Mouse (Mus musculus): ENCODE measurements at regions not wholly inside any gene's neighbourhood (a gene's known extent, or its start where the extent isn't known, plus 50 kb on each side); places are given as distances from the start of the nearest gene placed in this dataset.

- no peaks in the 10 kb centered on the region for H3K4me1 ChIP-seq (ENCODE audit: control insufficient read depth, insufficient read depth, low read length)
- TF ChIP-seq POLR2A (IDR thresholded peaks at IDR 0.05; ENCODE audit: extremely low read depth, insufficient read depth, low read length) (no peak), CTCF (IDR thresholded peaks at IDR 0.05; ENCODE audit: extremely low read depth, insufficient read depth, low read length) (no peak)
Observed at GRCm38 (mm10) chr16:29706996-29707395, 127.9 kb downstream of the Opa1 start.

GRCm38 (mm10) chr16:29707656-29708055 is 128.5 kb downstream of the Opa1 start:
- TF ChIP-seq POLR2A (IDR thresholded peaks at IDR 0.05; ENCODE audit: extremely low read depth, insufficient read depth, low read length) (no peak), CTCF (IDR thresholded peaks at IDR 0.05; ENCODE audit: extremely low read depth, insufficient read depth, low read length) (no peak)
- Histone ChIP-seq H3K4me1 (ENCODE audit: control insufficient read depth, insufficient read depth, low read length) (no peaks in the 10 kb centered on the region), H3K27ac (ENCODE audit: insufficient read depth, low read length) (no peak overlapping the region), H3K4me3 (ENCODE audit: insufficient read depth, low read length) (no peak overlapping the region)

More at GRCm38 (mm10) chr16:29706996-29707395, 127.9 kb downstream of the Opa1 start:
- no peak overlapping the region for H3K27ac ChIP-seq (ENCODE audit: insufficient read depth, low read length)
- H3K4me3 ChIP-seq (ENCODE audit: insufficient read depth, low read length), result no peak overlapping the region

- Histone ChIP-seq H3K4me1 (ENCODE audit: control insufficient read depth, insufficient read depth, low read length) (no peaks in the 10 kb centered on the region), H3K27ac (ENCODE audit: insufficient read depth, low read length) (no peak overlapping the region), H3K4me3 (ENCODE audit: insufficient read depth, low read length) (no peak overlapping the region)
- TF ChIP-seq CTCF (IDR thresholded peaks at IDR 0.05; ENCODE audit: extremely low read depth, insufficient read depth, low read length) (no peak), POLR2A (IDR thresholded peaks at IDR 0.05; ENCODE audit: extremely low read depth, insufficient read depth, low read length) (no peak)
Observed at GRCm38 (mm10) chr16:29709072-29709471, 129.9 kb downstream of the Opa1 start.

GRCm38 (mm10) chr16:29711386-29711785 is 132.3 kb downstream of the Opa1 start:
- no peak overlapping the region for H3K27ac ChIP-seq (ENCODE audit: insufficient read depth, low read length)
- TF ChIP-seq POLR2A (IDR thresholded peaks at IDR 0.05; ENCODE audit: extremely low read depth, insufficient read depth, low read length) (no peak), CTCF (IDR thresholded peaks at IDR 0.05; ENCODE audit: extremely low read depth, insufficient read depth, low read length) (no peak)

GRCm38 (mm10) chr16:29711912-29712681 is 133.0 kb downstream of the Opa1 start:
- Histone ChIP-seq H3K27ac (ENCODE audit: insufficient read depth, low read length) (no peak overlapping the region), H3K4me1 (ENCODE audit: control insufficient read depth, insufficient read depth, low read length) (no peaks in the 10 kb centered on the region), H3K4me3 (ENCODE audit: insufficient read depth, low read length) (no peak overlapping the region)
- TF ChIP-seq CTCF (IDR thresholded peaks at IDR 0.05; ENCODE audit: extremely low read depth, insufficient read depth, low read length), result no peak

More at GRCm38 (mm10) chr16:29711386-29711785, 132.3 kb downstream of the Opa1 start:
- H3K4me1 ChIP-seq (ENCODE audit: control insufficient read depth, insufficient read depth, low read length), result no peaks in the 10 kb centered on the region
- no peak overlapping the region for H3K4me3 ChIP-seq (ENCODE audit: insufficient read depth, low read length)

GRCm38 (mm10) chr16:29714612-29715127 is 135.5 kb downstream of the Opa1 start:
- TF ChIP-seq CTCF (IDR thresholded peaks at IDR 0.05; ENCODE audit: extremely low read depth, insufficient read depth, low read length) (no peak), POLR2A (IDR thresholded peaks at IDR 0.05; ENCODE audit: extremely low read depth, insufficient read depth, low read length) (no peak)
- H3K27ac ChIP-seq (ENCODE audit: insufficient read depth, low read length), result no peak overlapping the region
- H3K4me1 ChIP-seq (ENCODE audit: control insufficient read depth, insufficient read depth, low read length), result no peaks in the 10 kb centered on the region
- H3K4me3 ChIP-seq (ENCODE audit: insufficient read depth, low read length), result no peak overlapping the region

GRCm38 (mm10) chr16:29718965-29719364 is 139.8 kb downstream of the Opa1 start:
- TF ChIP-seq POLR2A (IDR thresholded peaks at IDR 0.05; ENCODE audit: extremely low read depth, insufficient read depth, low read length) (no peak), CTCF (IDR thresholded peaks at IDR 0.05; ENCODE audit: extremely low read depth, insufficient read depth, low read length) (no peak)
- no peak overlapping the region for H3K4me3 ChIP-seq (ENCODE audit: insufficient read depth, low read length)
- no peaks in the 10 kb centered on the region for H3K4me1 ChIP-seq (ENCODE audit: control insufficient read depth, insufficient read depth, low read length)
- no peak overlapping the region for H3K27ac ChIP-seq (ENCODE audit: insufficient read depth, low read length)

- Histone ChIP-seq H3K4me3 (ENCODE audit: insufficient read depth, low read length) (no peak overlapping the region), H3K27ac (ENCODE audit: insufficient read depth, low read length) (no peak overlapping the region), H3K4me1 (ENCODE audit: control insufficient read depth, insufficient read depth, low read length) (no peaks in the 10 kb centered on the region)
- TF ChIP-seq POLR2A (IDR thresholded peaks at IDR 0.05; ENCODE audit: extremely low read depth, insufficient read depth, low read length), result no peak
- TF ChIP-seq CTCF (IDR thresholded peaks at IDR 0.05; ENCODE audit: extremely low read depth, insufficient read depth, low read length), result no peak
Observed at GRCm38 (mm10) chr16:29719571-29720451, 140.7 kb downstream of the Opa1 start.

- H3K27ac ChIP-seq (ENCODE audit: insufficient read depth, low read length), result no peak overlapping the region
- H3K4me1 ChIP-seq (ENCODE audit: control insufficient read depth, insufficient read depth, low read length), result no peaks in the 10 kb centered on the region
- no peak overlapping the region for H3K4me3 ChIP-seq (ENCODE audit: insufficient read depth, low read length)
- TF ChIP-seq CTCF (IDR thresholded peaks at IDR 0.05; ENCODE audit: extremely low read depth, insufficient read depth, low read length), result no peak
- TF ChIP-seq POLR2A (IDR thresholded peaks at IDR 0.05; ENCODE audit: extremely low read depth, insufficient read depth, low read length), result no peak
Observed at GRCm38 (mm10) chr16:29725153-29725552, 146.0 kb downstream of the Opa1 start.

Data from cortical plate, adult 2 months (tissue).